Mouse (Mus musculus): Measurements from ENCODE around the gene Gm11555.

DNA sequence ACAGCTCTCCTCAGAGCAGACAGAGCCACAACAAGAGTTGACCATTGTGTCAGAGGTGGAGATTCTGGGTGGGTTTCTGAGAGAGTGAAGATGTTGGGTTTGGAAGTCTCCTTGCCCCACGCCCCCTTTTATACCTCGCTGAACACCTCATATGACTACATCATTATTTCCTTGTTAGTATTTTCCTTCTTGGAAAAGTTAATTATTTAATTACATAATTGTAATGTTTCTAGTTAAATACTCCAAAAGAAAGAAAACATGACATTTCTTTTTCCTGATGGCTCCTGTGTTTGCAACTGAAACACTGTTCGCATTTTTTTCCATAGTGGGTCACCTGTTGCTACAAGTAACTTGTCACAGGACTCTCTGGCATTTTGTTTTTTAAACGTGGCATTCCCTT lies 21.9 kb downstream of the Gm11555 start, which contains the start of gene Krtap4-1:
- no peak for TF ChIP-seq CTCF (IDR thresholded peaks at IDR 0.05; ENCODE audit: low read depth)
- no peak for TF ChIP-seq EP300 (IDR thresholded peaks at IDR 0.05; ENCODE audit: low read depth)

Measured in liver, embryonic 14.5 days (tissue).